Mouse (Mus musculus): ENCODE measurements around the gene Actn1.

Gene Actn1

DNA sequence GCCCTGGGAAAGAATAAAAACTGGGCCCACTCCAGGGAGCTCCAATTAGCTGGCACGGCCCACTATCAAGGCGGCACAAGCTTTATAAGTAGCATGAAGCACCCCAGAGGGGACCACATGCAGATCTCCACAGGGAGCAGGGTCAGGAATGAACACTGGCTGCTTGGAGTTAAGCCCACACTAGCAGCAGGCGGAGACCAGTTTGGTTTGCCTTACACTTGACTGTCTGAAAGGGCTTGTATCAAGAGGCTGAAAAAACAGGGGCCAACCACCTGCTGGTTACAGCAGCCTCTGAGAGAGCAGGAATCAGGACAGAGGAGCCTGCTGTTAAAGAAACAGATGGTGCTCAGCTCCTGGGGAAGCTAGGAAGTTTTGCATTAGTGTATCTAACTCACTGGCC lies 32.3 kb downstream of the Actn1 start:
- peak; percentile 66 for DNase-seq (ENCODE audit: low read depth, low spot score)

DNA sequence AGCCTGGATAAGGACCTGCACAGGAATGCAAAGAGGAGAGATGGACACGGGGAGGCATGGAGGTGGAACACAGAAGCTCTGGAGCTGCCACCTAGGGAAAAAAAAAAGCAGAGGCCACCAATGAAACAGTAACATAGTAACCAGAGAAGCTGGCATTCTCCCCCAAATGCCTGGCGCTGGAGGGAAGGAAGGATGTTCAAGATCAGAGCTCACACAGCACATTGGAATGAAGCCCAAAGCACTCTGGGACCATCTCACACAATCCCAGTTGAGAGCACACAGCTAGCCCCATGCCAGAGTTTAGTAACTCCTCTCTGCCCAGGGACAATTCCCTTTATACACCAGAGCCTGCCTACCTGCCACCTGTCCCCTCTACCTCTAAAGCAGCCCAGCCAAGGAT lies 34.1 kb downstream of the Actn1 start:
- no peak for DNase-seq (ENCODE audit: low read depth, low spot score)

- no peak for DNase-seq (ENCODE audit: low read depth, low spot score)
Measured at GRCm38 (mm10) chr12:80224241-80224731, 35.9 kb downstream of the Actn1 start.

- DNase-seq (ENCODE audit: low read depth, low spot score): no peak
Measured at GRCm38 (mm10) chr12:80223511-80223910, 36.7 kb downstream of the Actn1 start.

DNA sequence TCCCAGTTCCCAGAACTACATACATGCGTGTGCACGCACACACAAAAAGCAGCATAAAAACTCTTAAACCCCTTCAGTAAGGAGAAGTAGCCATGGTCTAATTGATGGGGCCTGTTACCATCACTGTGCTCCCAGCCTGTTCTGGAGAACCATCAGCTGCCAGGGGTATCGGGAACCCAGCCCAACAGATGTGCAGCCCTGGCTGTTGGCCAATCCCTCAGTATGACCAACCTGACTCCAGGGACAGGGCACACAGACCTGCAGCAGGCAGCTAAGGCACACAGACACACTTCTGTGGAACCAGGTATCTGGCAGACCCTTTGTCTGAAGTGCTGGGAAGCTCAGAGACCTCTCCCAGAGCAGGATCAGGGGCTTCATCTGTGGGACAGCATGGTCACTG lies 37.7 kb downstream of the Actn1 start:
- DNase-seq (ENCODE audit: low read depth, low spot score): no peak

- DNase-seq (ENCODE audit: low read depth, low spot score): no peak
Measured at GRCm38 (mm10) chr12:80220260-80221038, 39.7 kb downstream of the Actn1 start.

DNA sequence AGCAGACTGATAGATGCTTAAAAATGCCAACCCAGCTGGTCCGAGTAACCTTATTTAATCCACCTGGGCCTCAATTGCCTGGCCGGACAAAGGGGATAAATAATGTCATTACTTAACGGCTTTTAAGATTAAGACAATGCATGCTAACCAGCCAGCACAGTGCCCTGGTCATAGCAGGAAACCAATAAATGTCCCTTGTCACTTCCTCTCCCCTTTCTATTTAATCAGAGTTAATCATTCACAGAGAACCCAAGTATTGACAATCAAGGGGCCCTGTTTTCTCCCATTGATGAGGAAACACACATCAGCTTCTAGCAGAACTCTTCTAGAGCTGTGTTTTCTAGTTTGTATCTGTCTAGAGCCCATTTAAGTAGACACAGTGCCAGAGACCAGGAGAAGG lies 41.4 kb downstream of the Actn1 start:
- DNase-seq (ENCODE audit: low read depth, low spot score): no peak

DNA sequence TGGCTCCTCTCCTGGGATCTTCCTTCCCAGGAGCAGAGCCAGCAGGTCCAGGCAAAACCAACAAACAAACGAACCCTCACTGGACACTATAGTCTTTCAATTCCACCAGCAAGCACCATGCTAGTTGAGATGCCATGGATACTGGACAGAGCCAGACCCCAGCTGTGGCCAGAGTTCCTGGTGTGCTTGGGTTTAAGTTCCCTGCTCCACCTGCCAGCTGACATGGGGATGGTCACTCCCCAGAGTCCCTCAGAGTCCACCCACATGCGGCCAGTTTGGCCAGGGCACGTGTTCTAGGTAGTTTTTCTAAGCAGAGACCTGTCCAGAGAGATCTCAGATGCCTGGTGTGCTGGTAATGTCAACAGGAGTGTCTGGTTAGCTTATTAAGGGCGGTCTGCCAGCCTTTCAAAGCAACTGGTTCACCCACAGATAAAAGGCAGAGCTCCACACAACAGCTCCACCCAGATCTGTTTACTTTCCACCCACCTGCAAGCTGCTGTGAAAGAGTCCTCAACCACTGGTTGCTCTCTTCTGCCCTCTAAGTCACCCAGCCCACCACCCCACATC lies 42.0 kb downstream of the Actn1 start:
- no peak for DNase-seq (ENCODE audit: low read depth, low spot score)

- DNase-seq (ENCODE audit: low read depth, low spot score): no peak
Measured at GRCm38 (mm10) chr12:80217049-80217448, 43.1 kb downstream of the Actn1 start.

DNA sequence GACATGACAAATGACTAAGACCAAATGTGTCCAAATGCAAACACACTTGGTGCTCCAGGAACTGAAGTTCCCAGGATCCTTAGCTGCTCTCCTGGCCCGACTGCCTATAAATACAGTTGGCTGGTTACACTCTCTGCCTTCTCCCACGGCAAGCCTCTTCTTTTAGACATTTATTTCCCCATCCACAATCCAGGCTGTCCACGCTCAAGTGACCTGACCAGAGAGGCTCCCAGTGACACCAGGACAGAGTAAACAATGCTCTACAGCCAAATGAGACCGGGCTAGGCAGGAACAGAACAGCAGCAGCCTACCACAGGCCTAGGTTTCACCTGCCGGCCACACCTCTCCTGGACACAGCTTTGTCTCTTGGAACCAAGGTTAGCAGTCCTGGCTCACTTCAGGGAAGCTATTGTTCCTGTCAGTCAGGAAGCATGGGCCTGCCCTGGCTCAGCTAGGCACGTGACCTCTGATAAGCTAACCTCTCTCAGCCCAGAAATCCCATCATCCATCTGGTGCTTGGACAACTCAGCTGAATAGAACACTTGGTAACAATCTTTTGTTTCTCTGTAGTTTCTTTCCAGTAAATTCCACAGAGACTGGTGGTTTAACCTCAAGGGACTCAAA lies 43.8 kb downstream of the Actn1 start:
- no peak for DNase-seq (ENCODE audit: low read depth, low spot score)

- no peak for DNase-seq (ENCODE audit: low read depth, low spot score)
Measured at GRCm38 (mm10) chr12:80213810-80214209, 46.4 kb downstream of the Actn1 start.

DNA sequence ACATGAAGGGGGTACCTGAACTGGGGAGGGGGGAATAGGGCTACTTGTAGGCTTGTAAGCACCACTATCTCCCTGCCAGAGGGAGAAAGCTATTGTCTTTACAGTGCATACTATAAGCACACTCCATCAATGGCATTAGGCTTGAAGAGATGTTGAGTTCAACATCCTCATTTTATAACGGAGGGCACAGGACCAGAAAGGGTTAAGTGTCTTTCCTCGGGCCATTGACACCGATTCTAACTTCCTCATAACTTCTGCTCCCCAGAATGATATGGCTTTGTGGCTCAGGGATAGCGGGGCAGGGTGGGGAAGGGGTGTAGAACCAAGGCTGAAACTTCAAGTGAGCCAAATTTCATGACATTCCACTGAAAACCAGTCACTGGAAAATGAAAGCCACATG lies 46.9 kb downstream of the Actn1 start:
- no peak for DNase-seq (ENCODE audit: low read depth, low spot score)

- DNase-seq (ENCODE audit: low read depth, low spot score): no peak
Measured at GRCm38 (mm10) chr12:80210791-80211612, 49.2 kb downstream of the Actn1 start.

DNA sequence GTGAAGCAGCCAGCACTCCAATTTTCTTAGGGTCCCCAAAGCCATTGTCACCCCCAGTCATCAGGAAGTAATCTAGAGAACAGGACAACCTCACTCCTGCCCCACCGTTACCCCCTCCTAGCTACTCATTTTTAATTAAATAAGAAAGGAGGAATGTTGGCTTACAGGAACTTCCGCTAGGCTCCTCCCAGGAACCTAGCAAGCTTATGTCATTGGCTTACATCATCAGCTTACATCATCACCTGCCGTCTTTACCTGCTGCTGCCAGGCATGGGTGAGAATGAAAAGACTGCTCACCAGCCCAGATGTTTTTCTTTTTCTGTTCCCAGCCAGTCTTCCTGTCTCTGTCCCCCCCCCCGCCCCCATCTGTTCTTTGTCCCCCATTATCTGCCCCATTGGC lies 50.3 kb downstream of the Actn1 start:
- no peak for DNase-seq (ENCODE audit: low read depth, low spot score)

DNA sequence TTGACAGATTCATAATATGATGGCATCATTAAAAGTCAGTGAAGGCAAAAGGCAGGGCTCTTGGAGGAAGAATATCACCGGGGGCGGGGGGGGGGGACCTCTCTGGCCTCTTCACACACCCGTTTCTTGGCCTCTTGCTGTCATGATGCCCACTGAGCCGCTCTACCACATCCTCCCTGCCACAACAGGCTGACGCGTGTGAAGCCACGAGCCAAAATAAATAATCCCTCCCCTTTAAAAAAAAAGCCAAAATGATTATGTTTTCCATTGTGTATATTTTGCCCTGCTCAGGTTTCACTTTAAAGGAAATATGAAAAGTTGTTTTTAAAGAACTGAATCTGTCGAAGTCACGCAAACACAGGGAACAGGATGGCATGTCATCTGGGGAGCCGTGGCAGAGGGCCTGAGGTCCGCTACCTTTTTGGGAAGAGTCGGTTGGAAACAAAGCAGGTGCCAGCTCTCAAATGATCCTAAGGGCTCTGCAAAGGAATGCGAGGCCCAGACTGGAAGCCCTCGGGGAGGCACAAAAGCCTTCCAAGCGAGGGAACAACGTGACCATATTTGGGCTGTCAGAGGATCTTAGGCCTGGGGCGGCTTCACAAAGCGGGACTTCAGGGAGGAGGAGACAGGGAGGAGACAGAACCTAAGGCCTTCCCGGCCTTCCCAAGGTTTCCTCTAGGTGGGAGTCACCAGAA lies 51.9 kb downstream of the Actn1 start:
- peak; percentile 45 for DNase-seq (ENCODE audit: low read depth, low spot score)

GRCm38 (mm10) chr12:80203284-80203683 lies 56.9 kb downstream of the Actn1 start:
- DNase-seq (ENCODE audit: low read depth, low spot score): no peak

DNA sequence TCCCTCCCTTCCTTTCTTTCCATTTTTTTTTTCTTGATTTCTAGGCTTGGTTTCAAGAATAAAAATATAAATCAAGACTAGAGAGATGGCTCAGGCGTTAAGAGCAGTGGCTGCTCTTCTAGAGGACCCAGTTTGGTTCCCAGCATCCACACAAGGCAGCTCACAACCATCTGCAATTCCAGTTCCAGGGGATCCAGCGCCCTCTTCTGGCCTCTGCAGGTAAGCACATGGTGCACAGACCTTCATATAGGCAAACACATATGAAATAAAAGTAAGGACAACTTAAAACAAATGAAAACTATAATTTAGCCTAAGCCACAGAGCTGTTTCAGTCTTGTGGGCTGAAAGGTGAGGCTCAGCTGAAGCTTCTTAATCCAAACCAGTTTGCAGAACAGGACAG lies 60.4 kb downstream of the Actn1 start:
- no peak for DNase-seq (ENCODE audit: low read depth, low spot score)

DNA sequence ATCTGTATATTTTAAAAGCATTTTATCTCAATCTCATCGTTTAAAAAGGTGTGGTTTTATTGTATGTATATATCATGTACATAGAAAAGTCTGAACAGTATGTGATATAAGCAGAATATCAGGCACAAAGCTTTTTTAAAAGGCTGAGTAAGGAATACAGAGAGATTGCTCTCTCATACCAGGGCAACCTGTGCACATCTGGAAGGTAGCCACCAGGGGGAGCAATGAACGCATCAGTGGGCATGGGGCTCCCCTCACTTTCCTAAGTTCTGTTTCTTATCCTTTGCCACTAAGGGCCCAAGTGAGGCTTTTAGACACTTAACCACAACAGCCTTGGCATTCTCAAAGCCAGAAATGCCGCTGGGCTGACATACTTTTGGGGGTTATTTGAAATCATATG lies 61.7 kb downstream of the Actn1 start:
- peak; percentile 76 for DNase-seq (ENCODE audit: low read depth, low spot score)

DNA sequence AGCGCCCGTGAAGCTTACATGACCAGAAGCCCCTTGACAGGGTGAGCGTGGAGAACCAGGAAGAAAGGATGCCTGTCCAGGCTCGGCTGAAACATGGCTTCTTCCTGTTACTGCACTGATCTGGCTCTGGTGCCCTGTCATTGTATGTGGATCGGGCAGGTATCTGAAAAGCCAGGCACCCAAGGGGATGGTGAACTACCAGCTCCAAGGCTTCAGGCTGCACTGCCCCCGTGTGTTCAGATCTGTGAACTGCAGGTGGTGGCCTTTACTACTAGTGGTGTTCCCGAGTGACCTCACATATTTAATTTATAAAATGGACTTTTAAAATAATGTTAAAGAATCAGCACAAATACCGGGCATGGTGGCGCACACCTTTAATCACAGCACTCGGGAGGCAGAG lies 62.8 kb downstream of the Actn1 start:
- DNase-seq (ENCODE audit: low read depth, low spot score): peak; percentile 64

- DNase-seq (ENCODE audit: low read depth, low spot score): no peak
Measured at GRCm38 (mm10) chr12:80191806-80192205, 68.4 kb downstream of the Actn1 start.

- no peak for DNase-seq (ENCODE audit: low read depth, low spot score)
Measured at GRCm38 (mm10) chr12:80191371-80191770, 68.8 kb downstream of the Actn1 start.

Data from mesoderm, embryonic 11.5 days (tissue).